Mouse (Mus musculus) forebrain, embryonic 15.5 days (tissue): ENCODE results near the gene Gm26566. TPM values are rescaled to one million over a fixed set of nuclear protein-coding genes. Genes with fewer than 3 reads are reported as not detected.

Experiments used
- ATAC-seq: fragments of 200-750 bp; cut with Nextera tagmentation; replicated peaks from 2 replicates; pipeline ENCODE4 v1.8.0; 2017; ENCODE audit warnings: mild to moderate bottlenecking, moderate TSS enrichment, moderate library complexity
- H3K27ac ChIP-seq: fragments of 300-500 bp; sonication (generic); replicated peaks from 2 replicates; pipeline ENCODE4 v1.5.1; 2015; ENCODE audit warnings: mild to moderate bottlenecking, inconsistent platforms
- H3K27me3 ChIP-seq: fragments of 300-500 bp; sonication (generic); 2 replicates; pipeline ENCODE4 v1.6.1; 2015; ENCODE audit warnings: inconsistent platforms
- H3K36me3 ChIP-seq: fragments of 300-500 bp; sonication (generic); 2 replicates; pipeline ENCODE4 v1.6.1; 2015; ENCODE audit warnings: mild to moderate bottlenecking, inconsistent platforms
- H3K4me1 ChIP-seq: fragments of 300-500 bp; sonication (generic); 2 replicates; pipeline ENCODE4 v1.6.1; 2015; ENCODE audit warnings: inconsistent platforms
- H3K4me2 ChIP-seq: fragments of 300-500 bp; sonication (generic); replicated peaks from 2 replicates; pipeline ENCODE4 v1.6.1; 2015; ENCODE audit warnings: mild to moderate bottlenecking, inconsistent platforms
- H3K4me3 ChIP-seq: fragments of 300-500 bp; sonication (generic); 2 replicates; pipeline ENCODE4 v1.5.1; 2015; ENCODE audit warnings: mild to moderate bottlenecking, inconsistent platforms
- H3K9ac ChIP-seq: fragments of 300-500 bp; sonication (generic); replicated peaks from 2 replicates; pipeline ENCODE4 v1.6.1; 2015; ENCODE audit warnings: mild to moderate bottlenecking, inconsistent platforms
- H3K9me3 ChIP-seq: fragments of 300-500 bp; sonication (generic); 2 replicates; pipeline ENCODE4 v1.6.1; 2016; ENCODE audit warnings: inconsistent platforms
- WGBS: fragments of 180-500 bp; shearing (Covaris S2); methylation state at CpG from one replicate; pipeline ENCODE4 v1.1.7; 2015; ENCODE audit warnings: mixed read lengths; 5-methylcytosine and 5-hydroxymethylcytosine counted together
- polyA plus RNA-seq: library from polyadenylated mRNA; unstranded; fragments of >200 nt; fragmentation: Nextera tagmentation; extraction: Ambion mirVana; gene quantifications from 2 replicates; pipeline ENCODE4 v1.2.1, GENCODE M21; 2015

Gm26566 gene
- 1.6 and 2.3 TPM in 2 replicates for polyA plus RNA-seq

GRCm38 (mm10) chr4:88721791-88722721, at the start of gene Gm26566, which contains the start of gene Klhl9:
TSS of gene Gm26566 (plus strand) at chr4:88721805.
TSS of gene Klhl9 (minus strand) at chr4:88722465.
- H3K4me2 ChIP-seq = peak within 1 kb of the TSS; percentile 78
- H3K9me3 ChIP-seq = no peaks in the 10 kb centered on the region
- no peaks in the 10 kb centered on the region for H3K27me3 ChIP-seq
- H3K9ac ChIP-seq = peak within 1 kb of the TSS; percentile 86
- H3K27ac ChIP-seq = peak within 1 kb of the TSS; percentile 94
- ATAC-seq = peak; percentile 98
- peaks cover 6% of the 10 kb centered on the region; the same call in 1 of the 2 replicates for H3K36me3 ChIP-seq
- H3K4me1 ChIP-seq = peaks cover 34% of the 10 kb centered on the region
- H3K4me3 ChIP-seq = peak within 1 kb of the TSS; percentile 91
- under 1% methylated on average over 82 of the region's 82 CpGs for WGBS

GRCm38 (mm10) chr4:88676824-88677223, 44.8 kb upstream of the Gm26566 start, which contains the start of gene Ifna16:
TSS of gene Ifna16 (minus strand) at chr4:88676924.
- 82% methylated on average over 1 of the region's 1 CpGs for WGBS
- H3K27me3 ChIP-seq = no peaks in the 10 kb centered on the region
- H3K9ac ChIP-seq = no peak within 1 kb of the TSS
- no peak for ATAC-seq
- H3K36me3 ChIP-seq = no peaks in the 10 kb centered on the region
- no peaks in the 10 kb centered on the region for H3K9me3 ChIP-seq
- H3K27ac ChIP-seq = no peak within 1 kb of the TSS
- no peaks in the 10 kb centered on the region for H3K4me1 ChIP-seq
- no peak within 1 kb of the TSS for H3K4me3 ChIP-seq
- H3K4me2 ChIP-seq = no peak within 1 kb of the TSS

- no peak overlapping the region for H3K27ac ChIP-seq
- 55% methylated on average over 8 of the region's 8 CpGs for WGBS
- H3K9me3 ChIP-seq = no peaks in the 10 kb centered on the region
- no peak overlapping the region for H3K4me2 ChIP-seq
- no peak overlapping the region for H3K9ac ChIP-seq
- H3K4me3 ChIP-seq = no peak overlapping the region
- H3K4me1 ChIP-seq = no peaks in the 10 kb centered on the region
- no peaks in the 10 kb centered on the region for H3K36me3 ChIP-seq
- no peak for ATAC-seq
- no peaks in the 10 kb centered on the region for H3K27me3 ChIP-seq
Observed at GRCm38 (mm10) chr4:88680362-88680761, 41.2 kb upstream of the Gm26566 start.

GRCm38 (mm10) chr4:88681353-88681752, 40.3 kb upstream of the Gm26566 start:
- Histone ChIP-seq H3K4me1 (no peaks in the 10 kb centered on the region), H3K36me3 (no peaks in the 10 kb centered on the region), H3K4me2 (no peak overlapping the region), H3K27ac (no peak overlapping the region), H3K4me3 (no peak overlapping the region), H3K9me3 (no peaks in the 10 kb centered on the region), H3K9ac (no peak overlapping the region), H3K27me3 (no peaks in the 10 kb centered on the region)
- 75% methylated on average over 3 of the region's 3 CpGs for WGBS
- no peak for ATAC-seq

- Histone ChIP-seq H3K4me2 (no peak within 1 kb of the TSS), H3K27ac (no peak within 1 kb of the TSS), H3K4me3 (no peak within 1 kb of the TSS), H3K4me1 (no peaks in the 10 kb centered on the region), H3K27me3 (no peaks in the 10 kb centered on the region), H3K9ac (no peak within 1 kb of the TSS), H3K36me3 (no peaks in the 10 kb centered on the region), H3K9me3 (no peaks in the 10 kb centered on the region)
- no peak for ATAC-seq
- 100% methylated on average over 1 of the region's 1 CpGs for WGBS
Observed at GRCm38 (mm10) chr4:88683812-88684211, 37.8 kb upstream of the Gm26566 start, which contains the start of gene Ifna2. TSS of gene Ifna2 (minus strand) at chr4:88683912.

- 68% methylated on average over 2 of the region's 2 CpGs for WGBS
- no peak for ATAC-seq
Observed at GRCm38 (mm10) chr4:88691259-88691658, 30.3 kb upstream of the Gm26566 start, which contains the start of gene Ifnab. TSS of gene Ifnab (minus strand) at chr4:88691359.

GRCm38 (mm10) chr4:88692537-88692936, 29.1 kb upstream of the Gm26566 start:
- no peaks in the 10 kb centered on the region for H3K27me3 ChIP-seq
- H3K4me2 ChIP-seq = no peak overlapping the region
- no peaks in the 10 kb centered on the region for H3K4me1 ChIP-seq
- H3K27ac ChIP-seq = no peak overlapping the region
- no peaks in the 10 kb centered on the region for H3K36me3 ChIP-seq
- H3K9me3 ChIP-seq = no peaks in the 10 kb centered on the region
- H3K4me3 ChIP-seq = no peak overlapping the region
- H3K9ac ChIP-seq = no peak overlapping the region
- ATAC-seq = no peak
- 90% methylated on average over 1 of the region's 1 CpGs for WGBS

More at GRCm38 (mm10) chr4:88691259-88691658, 30.3 kb upstream of the Gm26566 start, which contains the start of gene Ifnab:
- Histone ChIP-seq H3K36me3 (no peaks in the 10 kb centered on the region), H3K9ac (no peak within 1 kb of the TSS), H3K4me1 (no peaks in the 10 kb centered on the region), H3K27ac (no peak within 1 kb of the TSS), H3K4me2 (no peak within 1 kb of the TSS), H3K4me3 (no peak within 1 kb of the TSS), H3K9me3 (no peaks in the 10 kb centered on the region), H3K27me3 (no peaks in the 10 kb centered on the region)

GRCm38 (mm10) chr4:88693392-88693791, 28.2 kb upstream of the Gm26566 start:
- Histone ChIP-seq H3K9ac (no peak overlapping the region), H3K27me3 (no peaks in the 10 kb centered on the region), H3K4me2 (no peak overlapping the region), H3K36me3 (no peaks in the 10 kb centered on the region), H3K9me3 (no peaks in the 10 kb centered on the region), H3K4me3 (no peak overlapping the region), H3K27ac (no peak overlapping the region), H3K4me1 (no peaks in the 10 kb centered on the region)
- no peak for ATAC-seq
- 88% methylated on average over 2 of the region's 2 CpGs for WGBS

- Histone ChIP-seq H3K4me2 (no peak overlapping the region), H3K4me1 (no peaks in the 10 kb centered on the region), H3K27ac (no peak overlapping the region), H3K36me3 (no peaks in the 10 kb centered on the region), H3K9ac (no peak overlapping the region), H3K9me3 (no peaks in the 10 kb centered on the region), H3K4me3 (no peak overlapping the region), H3K27me3 (no peaks in the 10 kb centered on the region)
- ATAC-seq = peak; percentile 87
- WGBS = 29% methylated on average over 3 of the region's 3 CpGs
Observed at GRCm38 (mm10) chr4:88696237-88696884, 25.2 kb upstream of the Gm26566 start.

GRCm38 (mm10) chr4:88697108-88697507, 24.5 kb upstream of the Gm26566 start:
- Histone ChIP-seq H3K36me3 (no peaks in the 10 kb centered on the region), H3K4me2 (no peak overlapping the region), H3K27ac (no peak overlapping the region), H3K9me3 (no peaks in the 10 kb centered on the region), H3K9ac (no peak overlapping the region), H3K4me3 (no peak overlapping the region), H3K27me3 (no peaks in the 10 kb centered on the region), H3K4me1 (no peaks in the 10 kb centered on the region)
- 69% methylated on average over 6 of the region's 6 CpGs for WGBS
- no peak for ATAC-seq

GRCm38 (mm10) chr4:88697753-88698152, 23.9 kb upstream of the Gm26566 start:
- Histone ChIP-seq H3K4me1 (no peaks in the 10 kb centered on the region), H3K4me2 (no peak overlapping the region), H3K9ac (no peak overlapping the region), H3K27ac (no peak overlapping the region), H3K36me3 (no peaks in the 10 kb centered on the region), H3K9me3 (no peaks in the 10 kb centered on the region), H3K4me3 (no peak overlapping the region), H3K27me3 (no peaks in the 10 kb centered on the region)
- 86% methylated on average over 4 of the region's 4 CpGs for WGBS
- no peak for ATAC-seq

GRCm38 (mm10) chr4:88698781-88699180, 22.8 kb upstream of the Gm26566 start:
- H3K9ac ChIP-seq = no peak overlapping the region

More at GRCm38 (mm10) chr4:88698781-88699180, 22.8 kb upstream of the Gm26566 start:
- H3K4me3 ChIP-seq = no peak overlapping the region
- no peak overlapping the region for H3K4me2 ChIP-seq
- no peaks in the 10 kb centered on the region for H3K36me3 ChIP-seq
- H3K27me3 ChIP-seq = no peaks in the 10 kb centered on the region
- ATAC-seq = no peak
- no peak overlapping the region for H3K27ac ChIP-seq
- H3K4me1 ChIP-seq = no peaks in the 10 kb centered on the region
- no peaks in the 10 kb centered on the region for H3K9me3 ChIP-seq
- 87% methylated on average over 5 of the region's 5 CpGs for WGBS
